Mouse (Mus musculus): ENCODE data around the gene Sh3pxd2a.

DNA sequence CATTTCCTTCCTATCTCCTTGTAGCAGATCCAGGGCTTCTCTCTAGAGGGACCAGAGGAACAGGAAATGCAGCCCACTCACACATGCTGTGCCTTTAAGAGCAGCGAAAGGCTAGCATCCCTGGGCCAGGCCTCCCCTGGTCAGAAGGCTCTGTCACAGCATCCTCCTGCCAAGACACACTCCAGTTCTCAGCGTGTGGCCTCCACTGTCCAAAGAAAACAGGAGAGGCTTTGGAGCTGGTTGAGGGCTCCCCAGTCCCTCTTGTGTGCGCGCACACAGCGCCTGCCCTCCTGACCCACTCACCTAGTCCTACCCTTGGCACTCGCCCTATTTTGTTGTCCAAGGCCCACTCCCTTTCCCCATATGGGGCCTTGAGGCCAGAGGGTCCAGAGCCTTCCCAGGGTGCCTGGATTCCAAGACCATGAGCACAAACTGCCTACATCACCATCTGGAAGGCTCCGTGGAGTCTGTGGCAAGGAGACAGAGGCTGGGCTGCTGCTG is 171.7 kb downstream of the Sh3pxd2a start:
- TF ChIP-seq CTCF (conservative IDR thresholded peaks at IDR 0.05; ENCODE audit: low read length), result no peak
- TF ChIP-seq NANOG (IDR thresholded peaks at IDR 0.05; ENCODE audit: borderline replicate concordance, low read length), result no peak
- TF ChIP-seq POU5F1 (IDR thresholded peaks at IDR 0.05; ENCODE audit: borderline replicate concordance, low read length), result no peak
